Mouse (Mus musculus): ENCODE results near the gene Emx2. TPM values are rescaled to one million over a fixed set of nuclear protein-coding genes. Genes with fewer than 3 reads are reported as not detected.

The Emx2 gene
- total RNA-seq (2023), result not detected

GRCm38 (mm10) chr19:59457951-59458742, at the start of gene Emx2:
Emx2 (plus strand) TSS chr19:59458372.

Other genes starting within 250 kb of the Emx2 start
- gene Kcnk18, start 239.2 kb upstream of the Emx2 start, total RNA-seq (2023), result not detected
- under 1 TPM; 0.68 to 0.99 TPM for gene Slc18a2, start 197.5 kb upstream of the Emx2 start, total RNA-seq (2023)
- 1,000 to 10,000 TPM; 1,486 to 1,738 TPM for gene Rps12-ps3, start 136.1 kb upstream of the Emx2 start, total RNA-seq (2023)
- gene Pdzd8, start 112.6 kb upstream of the Emx2 start, total RNA-seq (2023), result 10 to 100 TPM; 45.4 to 47.0 TPM

Measured in T-cell, adult 66 days (primary cell).